Mouse (Mus musculus): ENCODE results near the gene Hmx2.

- TF ChIP-seq CTCF (IDR thresholded peaks at IDR 0.05; ENCODE audit: low read depth, low read length) (no peak), GATA1 (IDR thresholded peaks at IDR 0.05; ENCODE audit: borderline replicate concordance, low read length) (no peak), POLR2AphosphoS5 (IDR thresholded peaks at IDR 0.05; ENCODE audit: insufficient replicate concordance, low read depth, low read length) (no peak)
Measured at GRCm38 (mm10) chr7:131552781-131553180, 4.2 kb downstream of the Hmx2 start.

Data from G1E (cell line).